Mouse (Mus musculus) brain, embryonic 14.5 days (tissue): ENCODE data around the gene Sh3bgrl3.

Source experiments
- CTCF ChIP-seq: fragments of 200-500 bp; IDR thresholded peaks from 2 replicates; pipeline ENCODE4 v1.5.1; 2012; ENCODE audit warnings: inconsistent platforms, mild to moderate bottlenecking, moderate library complexity, borderline replicate concordance; ENCODE audit not compliant: insufficient read depth, insufficient read length; ENCODE audit errors: extremely low read depth
- POLR2A ChIP-seq: fragments of 200-500 bp; IDR thresholded peaks from 2 replicates; pipeline ENCODE4 v1.6.1; 2012; ENCODE audit warnings: mild to moderate bottlenecking, inconsistent platforms, borderline replicate concordance; ENCODE audit not compliant: poor library complexity, insufficient read depth, insufficient read length, severe bottlenecking; ENCODE audit errors: extremely low read depth

DNA sequence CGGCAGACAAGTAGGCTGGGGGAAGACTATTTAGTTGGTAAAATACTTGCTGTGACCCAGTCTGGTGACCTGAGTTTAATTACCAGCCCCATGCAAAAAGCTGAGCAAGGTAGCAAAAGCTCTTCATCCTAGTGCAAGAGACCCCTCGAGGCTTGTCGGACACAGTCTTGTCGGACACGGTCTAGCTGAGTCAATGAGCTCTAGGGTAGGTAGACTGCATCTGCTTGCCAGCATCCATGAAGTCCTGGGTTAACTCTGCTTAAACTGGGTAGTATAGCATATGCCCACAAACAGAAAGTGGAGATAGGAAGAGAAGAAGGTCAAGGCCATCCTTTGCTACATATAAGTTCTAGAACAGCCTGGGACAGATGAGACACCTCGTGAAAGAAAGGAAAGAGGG lies 30.2 kb upstream of the Sh3bgrl3 start:
- TF ChIP-seq POLR2A (no peak), CTCF (no peak)
